Comparison of ENCODE assay signal across 8 mouse cellular contexts in the genomic region with DNA sequence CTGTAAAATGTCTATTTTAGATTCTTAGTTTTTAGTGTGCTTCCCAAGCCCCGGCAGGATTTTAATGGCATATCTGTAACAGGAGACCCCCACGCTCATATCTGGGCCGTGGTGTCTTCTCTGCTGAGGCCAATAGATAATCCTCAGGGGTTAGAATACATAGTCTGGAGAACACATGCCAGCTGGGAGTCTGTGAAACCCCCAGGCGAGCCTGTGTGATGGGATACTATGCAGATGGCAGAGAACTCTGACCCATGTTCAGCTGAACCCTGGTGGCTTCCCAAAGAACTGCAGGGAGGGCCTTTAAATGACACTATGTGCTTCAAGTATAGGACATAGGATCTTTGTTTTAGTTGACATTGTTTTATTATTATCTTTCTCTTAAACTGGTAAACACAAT.
DNase-seq lines count a peak whose midpoint lies in the region; ATAC-seq and TF ChIP-seq lines count a peak whose summit lies in the region.

No protein-coding gene starts in this region.

- WGBS in intestine, embryonic 15.5 days, result 25% methylated on average over 4 of the region's 4 CpGs
- 17% methylated on average over 4 of the region's 4 CpGs for WGBS in stomach, embryonic 16.5 days

- no peaks in the 10 kb centered on the region for H3K9me3 ChIP-seq in intestine, embryonic 15.5 days
- no peaks in the 10 kb centered on the region for H3K9me3 ChIP-seq in stomach, embryonic 16.5 days (replicated peaks; ENCODE audit: control insufficient read depth, low read length)

- H3K36me3 ChIP-seq in intestine, embryonic 15.5 days, result no peaks in the 10 kb centered on the region
- no peaks in the 10 kb centered on the region for H3K36me3 ChIP-seq in stomach, embryonic 16.5 days (ENCODE audit: control insufficient read depth, insufficient read depth, low read length)

- H3K27ac ChIP-seq in intestine, embryonic 15.5 days, result peak overlapping the region; percentile 36; the same call in 1 of the 2 replicates
- peak overlapping the region; percentile 19 for H3K27ac ChIP-seq in stomach, embryonic 16.5 days (ENCODE audit: low read length)

- no peak for TF ChIP-seq POLR2A in brain, embryonic 14.5 days (IDR thresholded peaks at IDR 0.05; ENCODE audit: borderline replicate concordance, extremely low read depth, insufficient read depth, insufficient read length, poor library complexity, severe bottlenecking)

- H3K9ac ChIP-seq in intestine, embryonic 15.5 days, result no peak overlapping the region
- H3K9ac ChIP-seq in stomach, embryonic 16.5 days (ENCODE audit: low read length), result peak overlapping the region; percentile 43; the same call in 1 of the 2 replicates

- no peaks in the 10 kb centered on the region for H3K27me3 ChIP-seq in intestine, embryonic 15.5 days (replicated peaks)
- H3K27me3 ChIP-seq in stomach, embryonic 16.5 days (ENCODE audit: control insufficient read depth, insufficient read depth, low read length), result no peaks in the 10 kb centered on the region

- H3K4me2 ChIP-seq in intestine, embryonic 15.5 days (replicated peaks), result peak overlapping the region; percentile 5; the same call in 1 of the 2 replicates
- H3K4me2 ChIP-seq in stomach, embryonic 16.5 days (ENCODE audit: low read depth, low read length), result peak overlapping the region; percentile 24; the same call in 1 of the 2 replicates

- H3K4me1 ChIP-seq in intestine, embryonic 15.5 days (replicated peaks), result peaks cover 17% of the 10 kb centered on the region
- peaks cover 13% of the 10 kb centered on the region; the same call in 1 of the 2 replicates for H3K4me1 ChIP-seq in stomach, embryonic 16.5 days (ENCODE audit: control insufficient read depth, insufficient read depth, low read length)

- TF ChIP-seq CTCF in brain, embryonic 14.5 days (IDR thresholded peaks at IDR 0.05; ENCODE audit: borderline replicate concordance, extremely low read depth, insufficient read depth, insufficient read length), result peak; percentile 63; the same call in 1 of the 2 replicates

- peak; percentile 39; the same call in 1 of the 2 replicates for ATAC-seq in intestine, embryonic 15.5 days
- no peak; the same call in 1 of the 2 replicates for ATAC-seq in stomach, embryonic 16.5 days (ENCODE audit: insufficient read depth, low FRiP score)

- no peak overlapping the region for H3K4me3 ChIP-seq in intestine, embryonic 15.5 days (replicated peaks)
- no peak overlapping the region for H3K4me3 ChIP-seq in stomach, embryonic 16.5 days (replicated peaks; ENCODE audit: low read length)

- peak; percentile 16 for DNase-seq in thymus, postnatal 14 days
- no peak for DNase-seq in thymus, postnatal 25 days
- DNase-seq in brain, embryonic 14.5 days (ENCODE audit: low read depth), result peak; percentile 58
- DNase-seq in heart, adult 11 months, result peak; percentile 94
- peak; percentile 68 for DNase-seq in lung, postnatal 14 days
- DNase-seq in spleen, adult 18-20 months, result no peak

Comparison
In these comparisons a context has a peak if more than half of its experiments do, and no peak if none do; other contexts are left out.
1. DNase-seq: peak in thymus, postnatal 14 days (single experiment), brain, embryonic 14.5 days (single experiment), heart, adult 11 months (single experiment) and lung, postnatal 14 days (single experiment); none in thymus, postnatal 25 days (single experiment) and spleen, adult 18-20 months (0 of 2).